Mouse (Mus musculus): ENCODE results near the gene Rimbp2. TPM values are rescaled to one million over a fixed set of nuclear protein-coding genes. Genes with fewer than 3 reads are reported as not detected.

Rimbp2 gene
- polyA plus RNA-seq, 1 experiment from 2014 or later: 7.0 TPM

DNA sequence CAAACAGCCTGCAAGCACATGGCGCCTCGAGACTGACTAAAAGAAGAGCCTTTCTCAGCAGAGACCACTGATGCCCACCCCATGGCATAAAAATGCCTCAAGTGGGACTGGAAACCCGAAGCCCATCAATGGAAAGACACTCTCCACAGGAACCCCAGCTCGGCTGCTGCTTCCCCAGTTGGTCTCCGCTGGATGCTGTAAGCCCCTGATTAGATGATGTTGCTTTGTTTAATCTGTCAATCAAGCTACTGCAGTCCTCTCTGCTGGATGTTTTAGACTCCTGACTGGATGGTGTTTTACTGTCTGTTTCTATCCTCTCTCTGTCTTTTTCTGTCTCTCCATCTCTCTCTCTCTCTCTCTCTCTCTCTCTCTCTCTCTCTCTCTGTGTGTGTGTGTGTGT, 33.2 kb downstream of the Rimbp2 start:
- Histone ChIP-seq H3K4me1 (peaks cover 9% of the 10 kb centered on the region; the same call in 1 of the 2 replicates), H3K27me3 (replicated peaks) (no peaks in the 10 kb centered on the region), H3K9me3 (replicated peaks) (no peaks in the 10 kb centered on the region), H3K36me3 (no peaks in the 10 kb centered on the region), H3K4me3 (replicated peaks) (no peak overlapping the region), H3K4me2 (no peak overlapping the region), H3K9ac (replicated peaks) (no peak overlapping the region), H3K27ac (replicated peaks) (no peak overlapping the region)
- no peak for ATAC-seq (ENCODE audit: low FRiP score)
- WGBS: 50% methylated on average over 5 of the region's 5 CpGs

GRCm38 (mm10) chr5:128917116-128917959, 35.9 kb downstream of the Rimbp2 start:
- ATAC-seq (ENCODE audit: low FRiP score): no peak

DNA sequence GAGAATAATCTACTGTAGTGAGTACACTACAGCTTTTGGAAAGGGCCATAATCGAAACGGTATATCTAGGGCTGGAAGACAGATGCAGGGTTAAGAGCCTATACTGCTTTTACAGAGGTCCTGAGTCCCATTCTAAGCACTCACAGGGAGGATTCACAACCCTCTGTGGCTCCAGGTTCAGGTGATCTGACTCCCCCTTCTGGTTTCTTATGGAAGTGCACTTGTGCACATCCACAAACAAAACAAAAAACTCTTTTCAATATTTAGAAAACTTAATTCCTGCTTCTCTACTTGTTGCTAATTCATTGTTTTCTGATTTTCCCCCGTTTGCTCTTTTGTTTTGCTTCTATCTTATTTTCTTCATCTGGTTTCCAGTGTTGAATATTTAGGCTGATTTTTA, 39.5 kb downstream of the Rimbp2 start:
- Histone ChIP-seq H3K27me3 (replicated peaks) (no peaks in the 10 kb centered on the region), H3K4me3 (replicated peaks) (no peak overlapping the region), H3K9me3 (replicated peaks) (no peaks in the 10 kb centered on the region), H3K9ac (replicated peaks) (no peak overlapping the region), H3K27ac (replicated peaks) (no peak overlapping the region), H3K4me2 (no peak overlapping the region), H3K4me1 (peaks cover 10% of the 10 kb centered on the region), H3K36me3 (no peaks in the 10 kb centered on the region)
- WGBS: 76% methylated on average over 3 of the region's 3 CpGs
- ATAC-seq (ENCODE audit: low FRiP score): no peak

More at GRCm38 (mm10) chr5:128917116-128917959, 35.9 kb downstream of the Rimbp2 start:
- no peaks in the 10 kb centered on the region for H3K36me3 ChIP-seq
- no peaks in the 10 kb centered on the region for H3K9me3 ChIP-seq (replicated peaks)
- no peak overlapping the region for H3K4me3 ChIP-seq (replicated peaks)
- H3K27ac ChIP-seq (replicated peaks): no peak overlapping the region
- peaks cover 9% of the 10 kb centered on the region; the same call in 1 of the 2 replicates for H3K4me1 ChIP-seq
- no peaks in the 10 kb centered on the region for H3K27me3 ChIP-seq (replicated peaks)
- H3K9ac ChIP-seq (replicated peaks): no peak overlapping the region
- no peak overlapping the region for H3K4me2 ChIP-seq
- 20% methylated on average over 10 of the region's 10 CpGs for WGBS

DNA sequence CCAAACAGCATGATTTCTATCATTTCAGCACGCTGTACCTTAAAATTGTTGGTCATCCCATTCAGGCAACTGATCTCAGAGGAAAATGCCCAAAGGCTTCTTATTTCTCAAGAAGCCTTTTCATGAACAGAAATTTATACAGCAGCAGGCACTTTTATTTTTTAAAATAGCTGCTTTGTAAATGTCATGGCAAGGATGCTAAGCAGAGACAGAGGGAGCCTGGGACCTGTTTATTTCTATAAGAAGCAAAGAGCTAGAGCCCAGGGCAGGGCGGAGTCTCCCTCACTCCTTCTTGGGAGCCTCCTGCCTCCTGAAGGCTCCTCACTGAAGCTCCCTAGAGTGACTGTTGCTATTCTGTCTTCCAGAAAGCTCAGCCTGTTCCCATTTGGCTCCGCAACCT, 40.9 kb downstream of the Rimbp2 start:
- ATAC-seq (ENCODE audit: low FRiP score): no peak

DNA sequence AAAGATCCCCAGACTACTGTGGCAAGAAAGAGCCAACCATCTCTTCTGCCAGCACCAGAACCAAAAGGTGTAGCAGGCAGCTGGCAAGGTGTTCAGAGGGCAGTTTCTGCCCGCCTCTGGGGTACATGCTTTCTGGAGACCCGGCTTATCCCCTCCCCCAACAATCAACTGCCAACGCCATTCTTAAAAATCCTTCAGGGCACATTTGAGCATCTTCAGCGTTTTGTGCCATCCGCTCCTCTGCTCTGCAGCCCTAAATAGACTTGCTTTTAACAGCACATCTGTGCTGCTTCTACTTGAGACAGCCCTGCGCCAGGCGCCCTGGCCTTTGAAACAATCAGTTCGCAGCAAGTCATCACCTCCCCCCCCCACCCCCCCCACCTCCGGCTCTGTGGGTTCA, 41.7 kb downstream of the Rimbp2 start:
- WGBS: 61% methylated on average over 8 of the region's 9 CpGs
- no peaks in the 10 kb centered on the region for H3K9me3 ChIP-seq (replicated peaks)
- peak overlapping the region; percentile 28; the same call in 1 of the 2 replicates for H3K27ac ChIP-seq (replicated peaks)
- H3K9ac ChIP-seq (replicated peaks): no peak overlapping the region
- H3K4me3 ChIP-seq (replicated peaks): no peak overlapping the region
- H3K27me3 ChIP-seq (replicated peaks): no peaks in the 10 kb centered on the region
- H3K4me2 ChIP-seq: no peak overlapping the region
- ATAC-seq (ENCODE audit: low FRiP score): no peak
- H3K4me1 ChIP-seq: peaks cover 2% of the 10 kb centered on the region; the same call in 1 of the 2 replicates
- no peaks in the 10 kb centered on the region for H3K36me3 ChIP-seq

More for the DNA sequence above, 40.9 kb downstream of the Rimbp2 start:
- no peak overlapping the region for H3K9ac ChIP-seq (replicated peaks)
- no peak overlapping the region for H3K4me2 ChIP-seq
- H3K36me3 ChIP-seq: no peaks in the 10 kb centered on the region
- WGBS: 93% methylated on average over 3 of the region's 3 CpGs
- H3K27ac ChIP-seq (replicated peaks): 0 out of 2 replicates have a peak overlapping the region, but pooled peaks have one; percentile 9
- no peaks in the 10 kb centered on the region for H3K27me3 ChIP-seq (replicated peaks)
- H3K4me1 ChIP-seq: peaks cover 7% of the 10 kb centered on the region
- no peaks in the 10 kb centered on the region for H3K9me3 ChIP-seq (replicated peaks)
- H3K4me3 ChIP-seq (replicated peaks): no peak overlapping the region

GRCm38 (mm10) chr5:128904113-128904512, 49.2 kb downstream of the Rimbp2 start:
- Histone ChIP-seq H3K9ac (replicated peaks) (no peak overlapping the region), H3K4me3 (replicated peaks) (no peak overlapping the region), H3K4me1 (peaks cover 30% of the 10 kb centered on the region), H3K27ac (replicated peaks) (0 out of 2 replicates have a peak overlapping the region, but pooled peaks have one; percentile 10), H3K27me3 (replicated peaks) (no peaks in the 10 kb centered on the region), H3K4me2 (no peak overlapping the region), H3K9me3 (replicated peaks) (no peaks in the 10 kb centered on the region), H3K36me3 (no peaks in the 10 kb centered on the region)
- 7% methylated on average over 5 of the region's 5 CpGs for WGBS
- ATAC-seq (ENCODE audit: low FRiP score): 0 out of 2 replicates have a peak, but pooled peaks have one; percentile 10

DNA sequence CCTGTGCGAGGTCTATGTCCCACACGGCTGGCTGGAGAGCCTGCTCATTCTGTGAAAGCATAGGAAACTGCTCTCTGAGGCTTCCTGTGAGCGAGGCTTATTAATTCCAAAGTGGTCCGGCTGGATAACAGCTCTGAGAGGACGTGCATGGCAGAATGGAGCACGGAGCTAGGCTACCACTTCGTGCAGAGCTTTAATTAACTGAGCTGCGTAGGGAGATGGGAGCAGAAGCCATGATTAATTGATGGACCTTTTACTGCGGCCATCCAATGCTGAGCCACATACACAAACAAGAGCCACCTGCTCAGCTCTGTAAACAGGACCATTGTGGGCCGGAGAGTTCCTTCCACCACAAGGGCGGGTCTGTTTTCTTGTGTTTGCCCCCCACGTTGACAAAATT, 50.2 kb downstream of the Rimbp2 start:
- Histone ChIP-seq H3K27me3 (replicated peaks) (no peaks in the 10 kb centered on the region), H3K4me1 (peaks cover 30% of the 10 kb centered on the region), H3K9ac (replicated peaks) (no peak overlapping the region), H3K4me2 (peak overlapping the region; percentile 13), H3K4me3 (replicated peaks) (no peak overlapping the region), H3K9me3 (replicated peaks) (no peaks in the 10 kb centered on the region), H3K27ac (replicated peaks) (peak overlapping the region; percentile 72), H3K36me3 (no peaks in the 10 kb centered on the region)
- peak; percentile 77 for ATAC-seq (ENCODE audit: low FRiP score)
- WGBS: 16% methylated on average over 12 of the region's 12 CpGs

- 64% methylated on average over 13 of the region's 13 CpGs for WGBS
- Histone ChIP-seq H3K4me3 (replicated peaks) (no peak overlapping the region), H3K4me1 (peaks cover 24% of the 10 kb centered on the region), H3K27ac (replicated peaks) (no peak overlapping the region), H3K9me3 (replicated peaks) (no peaks in the 10 kb centered on the region), H3K27me3 (replicated peaks) (no peaks in the 10 kb centered on the region), H3K36me3 (no peaks in the 10 kb centered on the region), H3K9ac (replicated peaks) (no peak overlapping the region), H3K4me2 (no peak overlapping the region)
- no peak for ATAC-seq (ENCODE audit: low FRiP score)
These were observed 53.3 kb downstream of the Rimbp2 start for GRCm38 (mm10) chr5:128899971-128900370.

DNA sequence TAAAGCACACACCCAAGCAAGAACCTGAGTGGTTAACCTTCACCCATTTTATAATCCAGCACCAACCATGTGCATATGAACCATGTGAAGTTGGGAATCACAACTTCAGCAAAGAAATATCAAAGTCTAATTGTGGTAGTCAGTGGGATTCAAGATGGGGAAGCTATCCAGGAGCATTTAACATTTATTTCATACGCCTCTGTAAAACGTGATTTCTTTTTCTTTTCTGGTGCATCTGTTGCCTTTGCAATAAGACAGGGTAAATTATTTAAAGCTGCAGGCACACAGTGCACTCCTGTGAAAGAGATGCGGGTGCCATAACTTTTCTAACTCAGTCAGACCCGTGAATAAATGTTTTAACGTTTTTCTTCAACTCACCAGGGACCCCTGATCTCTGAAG, 58.4 kb downstream of the Rimbp2 start:
- Histone ChIP-seq H3K36me3 (no peaks in the 10 kb centered on the region), H3K9ac (replicated peaks) (no peak overlapping the region), H3K27ac (replicated peaks) (no peak overlapping the region), H3K9me3 (replicated peaks) (no peaks in the 10 kb centered on the region), H3K4me1 (no peaks in the 10 kb centered on the region), H3K4me3 (replicated peaks) (no peak overlapping the region), H3K27me3 (replicated peaks) (no peaks in the 10 kb centered on the region), H3K4me2 (no peak overlapping the region)
- WGBS: 80% methylated on average over 5 of the region's 5 CpGs
- ATAC-seq (ENCODE audit: low FRiP score): no peak

- Histone ChIP-seq H3K4me2 (no peak overlapping the region), H3K9ac (replicated peaks) (no peak overlapping the region), H3K4me3 (replicated peaks) (no peak overlapping the region), H3K4me1 (peaks cover 17% of the 10 kb centered on the region; the same call in 1 of the 2 replicates), H3K27ac (replicated peaks) (no peak overlapping the region; the same call in 1 of the 2 replicates), H3K36me3 (no peaks in the 10 kb centered on the region), H3K9me3 (replicated peaks) (no peaks in the 10 kb centered on the region), H3K27me3 (replicated peaks) (no peaks in the 10 kb centered on the region)
- no peak for ATAC-seq (ENCODE audit: low FRiP score)
- WGBS: 63% methylated on average over 3 of the region's 3 CpGs
These were observed 65.7 kb downstream of the Rimbp2 start for GRCm38 (mm10) chr5:128887546-128887945.

DNA sequence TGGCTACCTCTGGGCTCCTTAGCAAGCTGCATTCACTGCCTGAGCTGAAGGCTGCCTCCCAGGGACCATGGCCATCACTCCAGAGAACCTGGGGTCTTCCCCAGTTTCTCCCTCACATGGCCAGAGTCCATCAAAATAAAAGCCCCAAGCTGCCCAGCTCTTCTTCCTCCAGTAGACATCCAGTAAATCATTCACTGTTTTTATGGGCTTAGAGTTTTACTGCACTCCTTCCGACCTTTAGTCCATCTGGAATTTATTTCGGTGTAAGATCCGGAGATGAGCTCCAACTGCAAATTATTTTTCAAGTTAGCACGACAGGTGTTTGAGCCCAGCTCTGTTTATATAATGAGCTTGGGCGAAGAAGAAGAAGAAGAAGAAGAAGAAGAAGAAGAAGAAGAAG, 69.0 kb downstream of the Rimbp2 start:
- ATAC-seq (ENCODE audit: low FRiP score): no peak
- Histone ChIP-seq H3K27me3 (replicated peaks) (no peaks in the 10 kb centered on the region), H3K4me3 (replicated peaks) (no peak overlapping the region), H3K9ac (replicated peaks) (no peak overlapping the region), H3K4me2 (no peak overlapping the region), H3K27ac (replicated peaks) (no peak overlapping the region), H3K36me3 (no peaks in the 10 kb centered on the region), H3K9me3 (replicated peaks) (no peaks in the 10 kb centered on the region), H3K4me1 (peaks cover 17% of the 10 kb centered on the region; the same call in 1 of the 2 replicates)
- WGBS: 76% methylated on average over 5 of the region's 5 CpGs

DNA sequence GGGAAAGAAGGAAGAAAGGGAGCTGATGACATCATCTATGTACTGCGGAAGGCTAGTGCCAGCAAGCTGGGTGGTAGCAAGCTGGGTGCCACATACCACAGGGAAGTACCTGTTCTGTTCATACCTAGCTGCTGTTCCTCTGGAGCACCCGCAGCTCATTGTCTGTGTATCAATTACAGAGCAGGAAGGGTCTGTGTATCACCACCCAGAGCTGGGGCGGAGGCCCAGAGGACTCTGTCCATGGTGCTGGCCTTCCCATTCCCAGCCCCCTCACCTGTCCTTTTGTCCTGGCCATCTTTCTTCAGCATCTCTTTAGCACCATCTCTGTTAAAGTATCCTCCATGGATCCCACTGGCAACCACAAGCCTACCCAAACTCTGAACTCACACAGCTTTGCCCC, 74.2 kb downstream of the Rimbp2 start:
- Histone ChIP-seq H3K9me3 (replicated peaks) (no peaks in the 10 kb centered on the region), H3K9ac (replicated peaks) (no peak overlapping the region), H3K4me1 (peaks cover 23% of the 10 kb centered on the region), H3K27ac (replicated peaks) (no peak overlapping the region), H3K27me3 (replicated peaks) (no peaks in the 10 kb centered on the region), H3K4me2 (no peak overlapping the region), H3K4me3 (replicated peaks) (no peak overlapping the region), H3K36me3 (no peaks in the 10 kb centered on the region)
- no peak for ATAC-seq (ENCODE audit: low FRiP score)
- WGBS: 43% methylated on average over 3 of the region's 3 CpGs

Measured in neural tube, embryonic 15.5 days (tissue).